Mouse (Mus musculus): ENCODE results near the gene Gm10719. TPM values are rescaled to one million over a fixed set of nuclear protein-coding genes. Genes with fewer than 3 reads are reported as not detected.

Gm10719 gene
- 3.8 and 5.6 TPM in 2 replicates for total RNA-seq (2023)

GRCm38 (mm10) chr9:3017108-3017507, at the start of gene Gm10719:
Gene Gm10719 (plus strand): TSS chr9:3017408.

GRCm38 (mm10) chr9:3000445-3000972, 16.7 kb upstream of the Gm10719 start, which contains the start of gene Gm10722:
Gene Gm10722 (plus strand): TSS chr9:3000922.

GRCm38 (mm10) chr9:3002794-3003396, 14.3 kb upstream of the Gm10719 start, which contains the start of gene Gm11168:
Gene Gm11168 (plus strand): TSS chr9:3003346.

DNA sequence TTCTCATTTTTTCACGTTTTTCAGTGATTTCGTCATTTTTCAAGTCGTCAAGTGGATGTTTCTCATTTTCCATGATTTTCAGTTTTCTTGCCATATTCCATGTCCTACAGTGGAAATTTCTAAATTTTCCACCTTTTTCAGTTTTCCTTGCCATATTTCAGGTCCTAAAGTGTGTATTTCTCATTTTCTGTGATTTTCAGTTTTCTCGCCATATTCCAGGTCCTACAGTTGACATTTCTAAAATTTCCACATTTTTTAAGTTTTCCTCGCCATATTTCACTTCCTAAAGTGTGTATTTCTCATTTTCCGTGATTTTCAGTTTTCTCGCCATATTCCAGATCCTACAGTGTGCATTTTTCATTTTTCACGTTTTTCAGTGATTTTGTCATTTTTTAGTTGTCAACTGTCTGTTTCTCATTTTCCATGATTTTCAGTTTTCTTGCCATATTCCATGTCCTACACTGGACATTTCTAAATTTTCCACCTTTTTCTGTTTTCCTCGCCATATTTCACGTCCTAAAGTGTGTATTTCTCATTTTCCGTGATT, 4.4 kb upstream of the Gm10719 start, which contains the start of gene Gm10721:
Gene Gm10721 (plus strand): TSS at position 408 of the 547 bp plus-strand sequence.

DNA sequence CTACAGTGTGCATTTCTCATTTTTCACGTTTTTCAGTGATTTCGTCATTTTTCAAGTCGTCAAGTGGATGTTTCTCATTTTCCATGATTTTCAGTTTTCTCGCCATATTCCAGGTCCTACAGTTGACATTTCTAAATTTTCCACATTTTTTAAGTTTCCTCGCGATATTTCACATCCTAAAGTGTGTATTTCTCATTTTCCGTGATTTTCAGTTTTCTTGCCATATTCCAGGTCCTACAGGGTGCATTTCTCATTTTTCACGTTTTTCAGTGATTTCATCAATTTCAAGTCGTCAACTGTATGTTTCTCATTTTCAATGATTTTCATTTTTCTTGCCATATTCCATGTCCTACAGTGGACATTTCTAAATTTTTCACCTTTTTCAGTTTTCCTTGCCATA, 1.9 kb upstream of the Gm10719 start, which contains the start of gene Gm10720:
Gene Gm10720 (plus strand): TSS at position 301 of the 400 bp plus-strand sequence.

DNA sequence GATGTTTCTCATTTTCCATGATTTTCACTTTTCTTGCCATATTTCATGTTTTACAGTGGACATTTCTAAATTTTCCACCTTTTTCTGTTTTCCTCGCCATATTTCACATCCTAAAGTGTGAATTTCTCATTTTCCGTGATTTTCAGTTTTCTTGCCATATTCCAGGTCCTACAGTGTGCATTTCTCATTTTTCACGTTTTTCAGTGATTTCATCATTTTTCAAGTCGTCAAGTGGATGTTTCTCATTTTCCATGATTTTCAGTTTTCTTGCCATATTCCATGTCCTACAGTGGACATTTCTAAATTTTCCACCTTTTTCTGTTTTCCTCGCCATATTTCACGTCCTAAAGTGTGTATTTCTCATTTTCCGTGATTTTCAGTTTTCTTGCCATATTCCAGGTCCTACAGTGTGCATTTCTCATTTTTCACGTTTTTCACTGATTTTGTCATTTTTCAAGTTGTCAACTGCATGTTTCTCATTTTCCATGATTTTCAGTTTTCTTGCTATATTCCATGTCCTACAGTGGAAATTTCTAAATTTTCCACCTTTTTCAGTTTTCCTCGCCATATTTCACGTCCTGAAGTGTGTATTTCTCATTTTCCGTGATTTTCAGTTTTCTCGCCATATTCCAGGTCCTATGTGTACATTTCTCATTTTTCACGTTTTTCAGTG, 6.2 kb downstream of the Gm10719 start, which contains the start of gene Gm10718:
Gene Gm10718 (plus strand): TSS at position 236 of the 673 bp plus-strand sequence.

DNA sequence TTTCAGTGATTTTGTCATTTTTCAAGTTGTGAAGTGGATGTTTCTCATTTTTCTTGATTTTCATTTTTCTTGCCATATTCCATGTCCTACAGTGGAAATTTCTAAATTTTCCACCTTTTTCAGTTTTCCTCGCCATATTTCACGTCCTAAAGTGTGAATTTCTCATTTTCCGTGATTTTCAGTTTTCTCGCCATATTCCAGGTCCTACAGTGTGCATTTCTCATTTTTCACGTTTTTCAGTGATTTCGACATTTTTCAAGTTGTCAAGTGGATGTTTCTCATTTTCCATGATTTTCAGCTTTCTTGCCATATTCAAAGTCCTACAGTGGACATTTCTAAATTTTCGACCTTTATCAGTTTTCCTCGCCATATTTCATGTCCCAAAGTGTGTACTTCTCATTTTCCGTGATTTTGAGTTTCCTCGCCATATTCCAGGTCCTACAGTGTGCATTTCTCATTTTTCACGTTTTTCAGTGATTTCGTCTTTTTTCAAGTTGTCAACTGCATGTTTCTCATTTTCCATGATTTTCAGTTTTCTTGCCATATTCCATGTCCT, 7.8 kb downstream of the Gm10719 start, which contains the start of gene Gm10717:
Gene Gm10717 (plus strand): TSS at position 506 of the 556 bp plus-strand sequence.

GRCm38 (mm10) chr9:3034299-3034698, 17.1 kb downstream of the Gm10719 start, which contains the start of gene Gm17535:
Gene Gm17535 (plus strand): TSS chr9:3034599.

GRCm38 (mm10) chr9:3036577-3036976, 19.4 kb downstream of the Gm10719 start, which contains the start of gene Gm10715:
Gene Gm10715 (plus strand): TSS chr9:3036877.

Other genes starting within 250 kb of the Gm10719 start
- not detected in 2 replicates for gene Gm10722, start 16.5 kb upstream of the Gm10719 start, total RNA-seq (2023)
- 1.1 and 2.7 TPM in 2 replicates for gene Gm11168, start 14.1 kb upstream of the Gm10719 start, total RNA-seq (2023)
- gene Gm10721, start 4.3 kb upstream of the Gm10719 start, total RNA-seq (2023) = 0.75 and 4.1 TPM in 2 replicates
- gene Gm10720, start 1.8 kb upstream of the Gm10719 start, total RNA-seq (2023) = not detected in 2 replicates
- gene Gm10718, start 6.1 kb downstream of the Gm10719 start, total RNA-seq (2023) = 7.6 and 13.4 TPM in 2 replicates
- 1.3 and 2.9 TPM in 2 replicates for gene Gm10717, start 8.0 kb downstream of the Gm10719 start, total RNA-seq (2023)
- gene Gm17535, start 17.2 kb downstream of the Gm10719 start, total RNA-seq (2023) = not detected in 2 replicates
- not detected in 2 replicates for gene Gm10715, start 19.5 kb downstream of the Gm10719 start, total RNA-seq (2023)

Measured in neutrophil, adult 65 days (primary cell).